Mouse (Mus musculus) liver, embryonic 18 days (tissue): ENCODE data around the gene Ankfy1. TPM values are rescaled to one million over a fixed set of nuclear protein-coding genes. Genes with fewer than 3 reads are reported as not detected.

ENCODE experiments used
- polyA plus RNA-seq: library from polyadenylated mRNA; depleted of rRNA; stranded (reverse); fragments of >200 nt; gene quantifications from 2 replicates; pipeline ENCODE4 v1.2.3, GENCODE M21; 2012; rRNA removed

Ankfy1 gene
- 10.3 and 10.6 TPM in 2 replicates for polyA plus RNA-seq

DNA sequence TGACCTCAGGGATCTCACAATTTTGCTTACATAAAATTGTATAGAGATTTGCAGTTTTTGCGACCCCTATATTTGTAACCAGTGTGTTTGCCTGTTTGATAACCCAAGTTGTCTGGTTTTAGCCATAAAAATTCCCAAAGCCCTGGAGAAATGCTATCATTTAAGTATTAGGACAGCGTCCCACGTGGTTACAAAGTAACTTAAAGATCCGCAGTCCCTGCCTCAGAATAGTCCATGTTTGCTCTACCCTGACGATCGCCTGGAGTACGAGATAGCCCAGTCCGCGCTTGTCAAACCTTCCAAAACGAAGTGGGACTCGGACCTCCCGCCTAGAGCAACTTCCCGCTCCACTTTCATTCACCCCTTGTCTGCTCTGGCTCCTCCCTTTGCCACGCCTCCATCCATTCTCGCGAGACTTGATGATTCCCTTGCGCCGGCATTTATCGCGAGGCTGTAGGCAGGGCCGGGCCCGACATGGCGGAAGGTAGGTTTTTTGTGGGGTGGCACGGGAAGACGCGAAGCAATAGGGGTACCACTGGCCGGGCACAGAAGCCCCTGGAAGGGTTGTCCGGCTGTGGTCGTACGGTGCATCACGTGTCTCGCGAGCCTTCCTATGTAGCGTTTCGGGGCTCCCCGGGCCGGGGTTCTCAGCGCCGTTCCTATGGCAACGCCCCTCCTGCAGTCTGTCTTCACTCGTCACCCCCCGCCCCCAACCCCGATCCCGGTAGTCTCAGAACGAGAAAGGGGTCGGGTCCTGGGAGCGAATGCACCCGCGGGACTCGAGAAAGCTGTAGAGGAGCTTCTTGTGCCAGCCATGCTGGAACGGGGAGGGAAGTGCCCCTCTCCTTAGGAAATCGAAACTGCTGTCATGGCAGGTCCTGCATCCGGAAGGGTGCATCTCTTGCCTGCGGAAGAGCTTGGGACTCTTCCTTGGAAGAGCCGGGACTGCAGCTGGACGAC, at the start of gene Ankfy1:
TSS of gene Ankfy1 (plus strand) at position 456 of the 960 bp plus-strand sequence.

DNA sequence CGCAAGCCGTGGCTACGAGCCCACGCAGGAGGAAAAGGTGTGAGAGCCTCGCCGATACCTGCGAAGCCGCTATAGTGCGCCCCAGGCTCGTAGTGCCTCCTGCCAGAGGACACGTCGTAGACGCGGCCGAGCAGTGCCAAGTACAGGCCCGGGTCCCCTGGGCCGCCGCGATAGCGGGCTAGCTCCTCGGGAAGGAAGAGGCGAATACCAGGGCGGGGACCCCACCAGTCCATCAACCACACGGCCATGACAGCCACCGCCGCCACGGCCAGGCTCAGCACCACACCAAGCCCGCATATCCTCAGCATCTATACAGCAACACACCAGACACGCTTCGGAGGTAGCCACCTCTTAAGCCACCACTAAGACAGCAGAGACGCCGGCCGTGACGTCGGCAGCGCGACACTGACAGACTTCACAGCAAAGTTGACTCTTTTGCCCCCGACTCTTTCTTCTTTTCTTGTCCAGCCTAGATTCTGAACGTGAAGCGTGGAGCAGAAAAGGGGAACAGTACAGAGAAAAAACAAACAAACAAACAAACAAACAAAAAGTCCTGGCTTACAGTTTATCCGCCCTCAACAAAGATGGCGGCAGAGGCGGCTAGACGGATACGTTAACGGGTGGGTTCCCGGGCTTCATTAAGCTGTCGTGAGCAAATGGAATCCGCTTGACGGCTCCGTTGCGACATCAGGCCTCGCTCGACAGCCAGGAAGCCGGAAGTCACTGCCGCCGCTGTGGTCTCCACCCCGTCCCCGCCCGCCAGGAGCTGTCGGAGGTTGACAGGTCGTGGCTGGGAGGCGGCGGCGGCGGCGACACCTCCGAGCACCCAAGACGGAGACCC, 105.9 kb downstream of the Ankfy1 start, which contains the start of the genes Cyb5d2 and Zzef1:
TSS of gene Cyb5d2 (minus strand) at position 688 of the 841 bp plus-strand sequence.
TSS of gene Zzef1 (plus strand) at position 772 of the 841 bp plus-strand sequence.

Other genes with a start within 250 kb of the Ankfy1 start
- 29.7 and 33.8 TPM in 2 replicates for gene Mybbp1a, start 248.7 kb upstream of the Ankfy1 start, polyA plus RNA-seq
- 8.8 and 9.3 TPM in 2 replicates for gene Spns2, start 200.1 kb upstream of the Ankfy1 start, polyA plus RNA-seq
- 1.6 and 1.8 TPM in 2 replicates for gene Spns3, start 139.5 kb upstream of the Ankfy1 start, polyA plus RNA-seq
- gene Ube2g1, start 82.7 kb upstream of the Ankfy1 start, polyA plus RNA-seq, result 10.9 and 12.2 TPM in 2 replicates
- 2.1 and 2.3 TPM in 2 replicates for gene Cyb5d2, start 106.1 kb downstream of the Ankfy1 start, polyA plus RNA-seq
- 4.4 and 5.4 TPM in 2 replicates for gene Zzef1, start 106.2 kb downstream of the Ankfy1 start, polyA plus RNA-seq